In the genomic region with DNA sequence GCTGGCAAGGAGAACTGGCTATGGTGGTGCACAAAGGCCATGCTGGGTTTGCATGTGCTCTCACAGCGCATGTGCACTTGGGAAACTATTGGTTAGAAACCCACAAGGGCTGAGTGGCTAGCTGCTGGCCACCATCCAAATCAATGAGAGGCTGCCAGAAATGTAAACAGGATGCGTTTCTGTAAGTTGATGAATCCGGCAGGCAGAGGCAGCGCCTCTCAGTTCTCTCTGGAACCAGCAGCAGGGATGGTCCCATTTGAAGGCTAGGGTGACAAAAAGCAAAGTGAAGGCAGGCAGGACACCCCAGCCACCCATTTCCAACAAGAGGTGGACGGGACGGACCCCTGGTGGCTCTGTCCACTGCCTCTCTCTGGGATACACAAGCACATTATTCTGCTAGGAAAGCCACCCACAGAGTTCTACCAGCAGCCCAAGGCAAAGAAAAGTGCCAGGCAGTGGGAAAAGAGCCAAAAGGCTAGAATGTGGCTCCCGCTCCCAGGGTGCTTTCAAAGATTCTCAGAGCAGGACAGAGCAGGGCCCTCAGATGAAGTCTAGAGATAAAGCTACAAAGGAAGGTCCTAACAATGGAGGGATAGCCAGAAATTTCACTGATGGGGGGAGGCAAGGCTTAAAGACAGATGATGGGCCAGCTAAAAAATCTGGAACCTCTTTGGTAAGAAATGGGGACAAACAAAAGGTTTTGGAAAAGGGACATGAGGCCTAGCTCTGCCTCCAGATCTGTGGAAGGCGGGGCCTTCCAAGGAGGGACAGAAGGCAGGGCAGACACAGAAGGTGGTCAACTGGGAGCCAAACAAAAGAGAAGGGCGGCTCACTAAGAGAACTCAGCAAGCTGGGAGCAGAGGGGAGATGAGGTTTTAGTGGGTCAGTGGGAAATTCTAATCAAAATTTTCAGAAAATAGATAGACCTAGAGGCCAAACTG, we compare ENCODE assay signal across 8 mouse cellular contexts. TPM values are rescaled to one million over a fixed set of nuclear protein-coding genes. Genes with fewer than 3 reads are reported as not detected.
DNase-seq lines count a peak whose midpoint lies in the region; ATAC-seq and TF ChIP-seq lines count a peak whose summit lies in the region.

No protein-coding gene starts in this region.

- H3K4me1 ChIP-seq in cerebellum, adult 2 months (ENCODE audit: control insufficient read depth, insufficient read depth, low read length): peaks cover 6% of the 10 kb centered on the region; the same call in 1 of the 2 replicates
- H3K4me1 ChIP-seq in forebrain, embryonic 16.5 days (replicated peaks; ENCODE audit: control insufficient read depth, insufficient read depth, low read length): peaks cover 43% of the 10 kb centered on the region
- peaks cover 48% of the 10 kb centered on the region for H3K4me1 ChIP-seq in hindbrain, postnatal 0 days (ENCODE audit: insufficient read depth, low read length)

- H3K27ac ChIP-seq in cerebellum, adult 2 months (ENCODE audit: insufficient read depth, low read length): no peak overlapping the region
- peak overlapping the region; percentile 86 for H3K27ac ChIP-seq in forebrain, embryonic 16.5 days (ENCODE audit: low read length)
- H3K27ac ChIP-seq in hindbrain, postnatal 0 days: peak overlapping the region; percentile 88

- H3K27me3 ChIP-seq in cerebellum, adult 2 months (ENCODE audit: control insufficient read depth, insufficient read depth, low read length): no peaks in the 10 kb centered on the region
- H3K27me3 ChIP-seq in forebrain, embryonic 16.5 days (replicated peaks; ENCODE audit: control insufficient read depth, insufficient read depth, low read length): no peaks in the 10 kb centered on the region
- H3K27me3 ChIP-seq in hindbrain, postnatal 0 days (ENCODE audit: insufficient read depth, low read length): no peaks in the 10 kb centered on the region

- H3K4me2 ChIP-seq in forebrain, embryonic 16.5 days (ENCODE audit: low read length): 0 out of 2 replicates have a peak overlapping the region, but pooled peaks have one; percentile 16
- H3K4me2 ChIP-seq in hindbrain, postnatal 0 days (ENCODE audit: low read depth, low read length): no peak overlapping the region

- no peaks in the 10 kb centered on the region for H3K9me3 ChIP-seq in forebrain, embryonic 16.5 days (ENCODE audit: control insufficient read depth, low read length)
- H3K9me3 ChIP-seq in hindbrain, postnatal 0 days (ENCODE audit: low read length): no peaks in the 10 kb centered on the region

- 0 out of 2 replicates have a peak overlapping the region, but pooled peaks have one; percentile 16 for H3K9ac ChIP-seq in forebrain, embryonic 16.5 days (replicated peaks; ENCODE audit: low read depth, low read length)
- no peak overlapping the region; the same call in 1 of the 2 replicates for H3K9ac ChIP-seq in hindbrain, postnatal 0 days (replicated peaks; ENCODE audit: low read length)

- WGBS in cerebellum, adult 2 months: 31% methylated on average over 9 of the region's 9 CpGs
- 3% methylated on average over 9 of the region's 9 CpGs for WGBS in forebrain, embryonic 16.5 days
- 20% methylated on average over 9 of the region's 9 CpGs for WGBS in hindbrain, postnatal 0 days

- TF ChIP-seq CTCF in cerebellum, adult 2 months (IDR thresholded peaks at IDR 0.05; ENCODE audit: borderline replicate concordance, insufficient read depth, low read depth, low read length): no peak
- 0 out of 2 replicates have a peak, but pooled peaks have one; percentile 33 for TF ChIP-seq CTCF in hindbrain, postnatal 0 days (IDR thresholded peaks at IDR 0.05; ENCODE audit: low read depth)

- TF ChIP-seq POLR2A in cerebellum, adult 2 months (IDR thresholded peaks at IDR 0.05; ENCODE audit: borderline replicate concordance, insufficient read depth, low read length): no peak

- H3K36me3 ChIP-seq in forebrain, embryonic 16.5 days (ENCODE audit: control insufficient read depth, insufficient read depth): no peaks in the 10 kb centered on the region
- no peaks in the 10 kb centered on the region for H3K36me3 ChIP-seq in hindbrain, postnatal 0 days (ENCODE audit: insufficient read depth, low read length)

- H3K4me3 ChIP-seq in cerebellum, adult 2 months (replicated peaks; ENCODE audit: insufficient read depth, low read depth, low read length): no peak overlapping the region
- H3K4me3 ChIP-seq in forebrain, embryonic 16.5 days (replicated peaks; ENCODE audit: low read length): no peak overlapping the region
- no peak overlapping the region for H3K4me3 ChIP-seq in hindbrain, postnatal 0 days (ENCODE audit: low read length)

- ATAC-seq in forebrain, embryonic 16.5 days: peak; percentile 78
- peak; percentile 83 for ATAC-seq in hindbrain, postnatal 0 days

- DNase-seq in NIH3T3 (ENCODE audit: low read depth): peak; percentile 93
- peak; percentile 52 to 59 for DNase-seq in cerebellum, adult 2 months
- peak; percentile 88 for DNase-seq in hindbrain, postnatal 0 days (ENCODE audit: low spot score)
- DNase-seq in left cerebral cortex, adult 18-20 months (ENCODE audit: low spot score in 2 of 2): peak; percentile 54 to 61
- DNase-seq in lung, postnatal 10 days: peak; percentile 91
- peak; percentile 60 for DNase-seq in right cerebral cortex, adult 18-20 months
- DNase-seq in ovary, postnatal 10 days (ENCODE audit: low spot score): no peak

RNA-seq across cellular contexts. Expression of gene Gna12, which starts 39.0 kb away (rescaled TPM):
- 104 and 123 TPM in 2 replicates for polyA plus RNA-seq in cerebellum, adult 2 months (2012; rRNA removed)
- polyA plus RNA-seq in forebrain, embryonic 16.5 days (2015; fragmentation: Nextera tagmentation; extraction: Ambion mirVana): 13.5 and 14.4 TPM in 2 replicates
- 201 and 208 TPM in 2 replicates for total RNA-seq in hindbrain, postnatal 0 days (2014; rRNA removed)
- polyA plus RNA-seq in hindbrain, postnatal 0 days (2015; fragmentation: Nextera tagmentation; extraction: Ambion mirVana): 32.8 and 35.9 TPM in 2 replicates
- total RNA-seq in left cerebral cortex, adult 18-20 months (2021): 10 to 100 TPM; 61.3 to 71.0 TPM
